Mouse (Mus musculus) liver, postnatal 0 days (tissue): ENCODE measurements at regions not wholly inside any gene's neighbourhood (a gene's known extent, or its start where the extent isn't known, plus 50 kb on each side); places are given as distances from the start of the nearest gene placed in this dataset.

Source experiments
- ATAC-seq: fragments of 200-750 bp; cut with Nextera tagmentation; 2 replicates; pipeline ENCODE4 v1.8.0; 2017; ENCODE audit warnings: mild to moderate bottlenecking, moderate library complexity
- DNase-seq: peaks from one replicate; pipeline ENCODE4 v3.0.0-alpha.2; 2016
- H3K27ac ChIP-seq: fragments of 300-500 bp; sonication (generic); 2 replicates; pipeline ENCODE4 v1.5.1; 2014; ENCODE audit warnings: antibody characterized with exemption, moderate library complexity, mild to moderate bottlenecking, low read depth
- H3K27me3 ChIP-seq: fragments of 300-500 bp; sonication (generic); 2 replicates; pipeline ENCODE4 v1.6.1; 2014; ENCODE audit warnings: low read length, control low read depth, mixed read lengths; ENCODE audit not compliant: insufficient read depth
- H3K36me3 ChIP-seq: fragments of 300-500 bp; sonication (generic); replicated peaks from 2 replicates; pipeline ENCODE4 v1.6.1; 2014; ENCODE audit warnings: mild to moderate bottlenecking, control low read depth, low read length, moderate library complexity, mixed read lengths; ENCODE audit not compliant: insufficient read depth
- H3K4me1 ChIP-seq: fragments of 300-500 bp; sonication (generic); 2 replicates; pipeline ENCODE4 v1.6.1; 2014; ENCODE audit warnings: antibody characterized with exemption, mild to moderate bottlenecking, control low read depth; ENCODE audit not compliant: insufficient read depth
- H3K4me2 ChIP-seq: fragments of 300-500 bp; sonication (generic); 2 replicates; pipeline ENCODE4 v1.6.1; 2014; ENCODE audit warnings: low read depth, mild to moderate bottlenecking, low read length, moderate library complexity, mixed read lengths
- H3K4me3 ChIP-seq: fragments of 300-500 bp; sonication (generic); 2 replicates; pipeline ENCODE4 v1.5.1; 2014; ENCODE audit warnings: low read depth, low read length
- H3K9ac ChIP-seq: fragments of 300-500 bp; sonication (generic); replicated peaks from 2 replicates; pipeline ENCODE4 v1.6.1; 2014; ENCODE audit warnings: mild to moderate bottlenecking, moderate library complexity
- H3K9me3 ChIP-seq: fragments of 300-500 bp; sonication (generic); 2 replicates; pipeline ENCODE4 v1.6.1; 2016; ENCODE audit warnings: mild to moderate bottlenecking, control low read depth, low read length, mixed read lengths
- CTCF ChIP-seq: sonication (generic); IDR thresholded peaks from 2 replicates; pipeline ENCODE4 v1.5.1; 2016; ENCODE audit warnings: antibody characterized with exemption, low read depth
- EP300 ChIP-seq: IDR thresholded peaks from 2 replicates; pipeline ENCODE4 v1.6.1; 2016; ENCODE audit warnings: antibody characterized with exemption, low read depth, mild to moderate bottlenecking
- WGBS: fragments of 180-500 bp; shearing (Covaris S2); extraction: QIAGEN DNeasy Blood & Tissue Kit; methylation state at CpG from one replicate; pipeline ENCODE4 v1.1.7; 2014; ENCODE audit not compliant: insufficient replicate concordance; 5-methylcytosine and 5-hydroxymethylcytosine counted together

DNA sequence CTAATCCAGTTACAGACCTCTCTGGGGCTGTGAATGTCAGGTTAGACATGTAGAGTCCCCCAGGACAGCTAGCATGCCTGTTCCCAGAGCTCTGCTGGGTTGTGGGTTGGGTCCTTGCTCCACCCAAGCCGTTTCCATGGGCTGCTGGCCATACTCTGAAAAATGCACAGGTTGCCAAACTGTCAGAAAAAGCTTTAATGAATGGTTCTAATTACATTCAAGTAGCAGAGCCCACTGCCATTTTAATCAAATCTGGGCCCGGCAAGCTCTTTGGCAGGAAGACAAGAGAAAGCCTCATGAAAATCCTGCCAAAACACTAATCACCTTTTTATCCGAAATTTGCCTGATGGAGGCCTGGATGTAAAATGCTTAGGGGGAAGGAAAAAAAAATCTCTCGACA lies 224.1 kb downstream of the Sec61b start:
- H3K27ac ChIP-seq, result no peak overlapping the region
- no peak for ATAC-seq
- H3K9ac ChIP-seq, result no peak overlapping the region
- H3K4me2 ChIP-seq, result no peak overlapping the region
- whole genome bisulfite sequencing, result 73% methylated on average over 4 of the region's 4 CpGs
- TF ChIP-seq EP300 (no peak), CTCF (no peak)
- H3K9me3 ChIP-seq, result no peaks in the 10 kb centered on the region
- H3K4me3 ChIP-seq, result no peak overlapping the region
- no peaks in the 10 kb centered on the region for H3K4me1 ChIP-seq
- no peak for DNase-seq
- H3K36me3 ChIP-seq, result no peaks in the 10 kb centered on the region
- no peaks in the 10 kb centered on the region for H3K27me3 ChIP-seq

DNA sequence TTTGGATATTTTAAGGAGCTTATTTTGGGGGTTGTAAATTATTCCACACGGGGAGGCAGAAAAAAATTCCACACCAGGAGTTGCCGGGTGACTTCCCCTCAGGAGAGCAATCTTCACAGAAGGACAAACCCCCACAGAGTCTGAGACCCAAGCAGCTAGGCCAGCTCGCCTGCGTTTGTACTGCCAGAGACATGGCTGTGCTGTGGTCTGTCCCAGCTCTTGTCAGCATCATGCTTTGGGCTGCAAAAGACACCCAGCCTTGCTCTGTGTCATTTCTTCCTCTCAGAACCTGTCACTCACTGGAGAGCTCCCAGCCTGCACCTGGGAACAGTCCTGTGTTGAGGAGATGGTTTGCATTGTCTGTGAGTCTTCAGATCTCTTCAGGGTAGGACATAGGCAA lies 224.5 kb downstream of the Sec61b start:
- Histone ChIP-seq H3K9me3 (no peaks in the 10 kb centered on the region), H3K4me2 (no peak overlapping the region), H3K9ac (no peak overlapping the region), H3K4me3 (no peak overlapping the region), H3K27me3 (no peaks in the 10 kb centered on the region), H3K36me3 (no peaks in the 10 kb centered on the region), H3K4me1 (no peaks in the 10 kb centered on the region), H3K27ac (no peak overlapping the region)
- TF ChIP-seq CTCF (no peak), EP300 (no peak)
- 72% methylated on average over 4 of the region's 4 CpGs for WGBS
- ATAC-seq (no peak), DNase-seq (no peak)

DNA sequence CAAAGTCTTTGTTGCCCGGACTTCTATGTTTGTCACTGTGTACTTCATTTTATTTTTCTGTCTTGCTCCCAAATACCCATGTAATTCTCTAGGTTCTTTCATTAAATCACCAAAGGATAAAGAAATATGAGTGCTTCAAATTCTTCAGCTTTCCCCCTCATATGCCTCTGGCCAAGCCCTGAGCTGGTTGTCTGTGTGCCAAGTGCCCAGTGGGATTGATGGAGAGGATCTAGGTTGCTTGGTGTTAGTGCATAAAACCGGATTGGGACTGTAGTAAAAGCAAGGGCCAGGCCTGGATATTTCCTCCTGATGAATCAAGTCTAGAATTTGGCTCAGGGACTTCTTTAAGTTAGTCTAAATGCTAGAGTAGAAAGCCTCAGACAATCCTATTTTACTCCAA lies 229.0 kb downstream of the Sec61b start:
- 71% methylated on average over 2 of the region's 2 CpGs for WGBS

DNA sequence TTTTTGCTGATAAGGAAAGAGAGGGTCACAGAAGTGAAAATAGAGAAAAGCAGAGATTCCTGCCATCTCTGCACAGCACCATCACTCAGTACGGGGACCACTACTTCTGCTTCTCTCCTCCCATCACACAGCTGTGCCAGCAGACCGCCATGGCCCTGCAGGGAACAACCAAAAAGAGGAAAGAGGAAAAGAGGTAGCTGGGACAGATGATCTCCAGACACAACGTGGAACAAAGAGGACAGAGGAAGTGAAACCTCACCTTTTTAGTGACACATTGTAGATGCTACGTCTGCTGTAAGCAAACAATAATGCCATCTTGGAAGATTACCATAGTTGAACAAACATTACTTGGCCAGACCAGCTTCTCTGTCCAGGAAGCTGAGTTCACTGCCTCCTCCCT lies 230.1 kb downstream of the Sec61b start:
- Histone ChIP-seq H3K4me2 (no peak overlapping the region), H3K9me3 (no peaks in the 10 kb centered on the region), H3K4me3 (no peak overlapping the region), H3K9ac (no peak overlapping the region), H3K36me3 (no peaks in the 10 kb centered on the region), H3K4me1 (no peaks in the 10 kb centered on the region), H3K27me3 (no peaks in the 10 kb centered on the region), H3K27ac (no peak overlapping the region)
- TF ChIP-seq CTCF (no peak), EP300 (no peak)
- DNase-seq (no peak), ATAC-seq (no peak)
- WGBS, result 43% methylated on average over 4 of the region's 4 CpGs

More for the DNA sequence above, 229.0 kb downstream of the Sec61b start:
- Histone ChIP-seq H3K4me3 (no peak overlapping the region), H3K36me3 (no peaks in the 10 kb centered on the region), H3K4me1 (no peaks in the 10 kb centered on the region), H3K27ac (no peak overlapping the region), H3K27me3 (no peaks in the 10 kb centered on the region), H3K9ac (no peak overlapping the region), H3K4me2 (no peak overlapping the region), H3K9me3 (no peaks in the 10 kb centered on the region)
- no peak for ATAC-seq
- TF ChIP-seq CTCF (no peak), EP300 (no peak)
- DNase-seq, result no peak

DNA sequence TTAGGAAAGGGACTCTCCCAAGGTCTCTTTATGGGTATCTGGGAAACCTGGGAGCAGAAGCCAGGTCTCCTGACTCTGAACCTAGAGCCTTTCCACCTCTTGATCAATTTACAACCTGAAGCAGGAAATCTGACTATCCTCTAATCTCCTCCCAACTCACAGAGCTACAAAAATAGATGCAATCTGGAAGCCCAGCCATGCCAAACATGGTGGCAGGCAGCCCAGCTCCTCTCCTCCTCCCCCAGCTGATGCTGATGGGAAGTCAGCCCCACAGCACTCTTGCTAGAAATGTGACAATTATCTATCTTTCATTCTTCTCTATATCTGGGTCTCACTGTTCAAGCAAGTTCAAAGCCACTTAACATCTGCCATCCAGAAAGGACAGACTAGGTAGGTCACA lies 233.5 kb downstream of the Sec61b start:
- H3K9ac ChIP-seq, result no peak overlapping the region
- H3K4me1 ChIP-seq, result no peaks in the 10 kb centered on the region
- DNase-seq (no peak), ATAC-seq (no peak)
- H3K9me3 ChIP-seq, result no peaks in the 10 kb centered on the region
- no peak overlapping the region for H3K4me3 ChIP-seq
- H3K27ac ChIP-seq, result no peak overlapping the region
- H3K4me2 ChIP-seq, result no peak overlapping the region
- H3K27me3 ChIP-seq, result no peaks in the 10 kb centered on the region
- TF ChIP-seq EP300 (no peak), CTCF (no peak)
- H3K36me3 ChIP-seq, result no peaks in the 10 kb centered on the region

DNA sequence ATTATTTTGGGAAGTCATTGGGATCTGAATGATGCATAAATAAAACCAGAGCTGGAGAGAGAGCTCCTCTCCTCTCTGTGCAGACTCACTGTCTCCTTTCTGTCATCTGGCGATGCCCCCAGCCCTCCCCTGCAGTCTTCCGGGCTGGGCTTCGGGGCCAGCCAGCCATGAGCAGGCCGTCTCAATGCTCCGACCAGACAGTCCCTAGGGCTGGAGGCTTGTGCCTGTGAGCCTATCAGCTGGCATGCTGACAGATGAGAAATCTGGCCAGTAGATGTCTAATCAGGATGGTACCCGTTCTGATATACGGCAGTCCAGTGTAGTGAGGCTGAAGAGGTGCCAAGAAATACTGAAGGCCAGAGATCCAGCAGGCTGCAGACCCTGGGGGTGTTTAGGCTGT lies 238.9 kb downstream of the Sec61b start:
- no peak for TF ChIP-seq EP300
- TF ChIP-seq CTCF, result no peak
- H3K36me3 ChIP-seq, result no peaks in the 10 kb centered on the region
- H3K4me1 ChIP-seq, result no peaks in the 10 kb centered on the region
- H3K4me3 ChIP-seq, result no peak overlapping the region
- no peak for DNase-seq
- ATAC-seq, result no peak
- H3K9ac ChIP-seq, result no peak overlapping the region
- no peak overlapping the region for H3K4me2 ChIP-seq
- no peaks in the 10 kb centered on the region for H3K27me3 ChIP-seq
- H3K27ac ChIP-seq, result no peak overlapping the region
- 79% methylated on average over 7 of the region's 7 CpGs for WGBS
- H3K9me3 ChIP-seq, result no peaks in the 10 kb centered on the region

DNA sequence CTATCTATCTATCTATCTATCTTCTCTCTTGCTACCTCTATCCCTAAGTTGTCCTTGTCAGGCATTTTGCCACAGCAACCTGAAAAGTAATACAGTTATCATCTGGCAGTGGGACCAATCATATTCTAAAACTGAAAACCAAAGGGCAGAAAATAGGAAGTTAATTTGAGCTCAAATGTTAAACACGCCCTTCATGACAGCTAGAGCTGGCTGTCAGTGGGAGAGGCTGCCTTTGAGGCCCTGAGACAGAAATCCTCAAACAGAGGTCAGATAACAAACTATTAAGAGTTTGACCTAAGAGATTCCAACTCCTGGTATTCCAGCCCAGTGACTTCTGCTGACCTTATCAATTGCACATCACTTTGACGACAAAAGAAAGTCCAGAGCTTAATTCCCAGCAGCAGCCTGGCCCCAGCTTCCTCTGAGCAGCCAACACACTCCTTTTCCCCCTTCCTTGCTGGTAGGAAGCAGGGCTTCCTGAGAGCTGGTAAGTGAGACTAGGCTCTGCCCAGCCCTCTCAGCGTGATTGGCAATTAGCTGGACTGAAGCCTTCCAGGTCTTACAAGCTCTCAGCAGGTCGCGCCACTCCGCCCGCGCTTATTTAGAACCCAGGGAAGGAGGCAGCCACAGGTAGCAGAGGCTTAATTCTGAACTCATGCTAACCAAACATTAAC lies 250.0 kb downstream of the Sec61b start:
- no peak overlapping the region for H3K27ac ChIP-seq
- H3K4me2 ChIP-seq, result no peak overlapping the region
- no peaks in the 10 kb centered on the region for H3K36me3 ChIP-seq
- DNase-seq (no peak), ATAC-seq (no peak)
- no peaks in the 10 kb centered on the region for H3K9me3 ChIP-seq
- H3K4me3 ChIP-seq, result no peak overlapping the region
- H3K9ac ChIP-seq, result no peak overlapping the region
- TF ChIP-seq CTCF (no peak), EP300 (no peak)
- WGBS, result 25% methylated on average over 8 of the region's 8 CpGs
- H3K4me1 ChIP-seq, result no peaks in the 10 kb centered on the region
- no peaks in the 10 kb centered on the region for H3K27me3 ChIP-seq
